Mouse (Mus musculus): ENCODE measurements around the gene Tysnd1. TPM values are rescaled to one million over a fixed set of nuclear protein-coding genes. Genes with fewer than 3 reads are reported as not detected.

Gene Tysnd1
- polyA plus RNA-seq, 1 experiment from 2014 or later: 40.3 TPM

GRCm38 (mm10) chr10:61656928-61657882, 38.1 kb upstream of the Tysnd1 start:
- ATAC-seq (ENCODE audit: low FRiP score, low TSS enrichment): 0 out of 2 replicates have a peak, but pooled peaks have one; percentile 29
- H3K36me3 ChIP-seq (ENCODE audit: control insufficient read depth, insufficient read depth, low read length): peaks cover 35% of the 10 kb centered on the region
- H3K4me1 ChIP-seq (ENCODE audit: control insufficient read depth, insufficient read depth, low read length): no peaks in the 10 kb centered on the region
- H3K9ac ChIP-seq (ENCODE audit: low read depth, low read length): no peak overlapping the region
- H3K4me3 ChIP-seq (ENCODE audit: low read length): no peak overlapping the region
- 85% methylated on average over 18 of the region's 18 CpGs for WGBS
- no peak overlapping the region for H3K27ac ChIP-seq (ENCODE audit: low read depth, low read length)
- no peaks in the 10 kb centered on the region for H3K27me3 ChIP-seq (ENCODE audit: control insufficient read depth, insufficient read depth, low read length)
- no peaks in the 10 kb centered on the region for H3K9me3 ChIP-seq (ENCODE audit: control insufficient read depth, low read length)
- H3K4me2 ChIP-seq (replicated peaks; ENCODE audit: low read depth, low read length): no peak overlapping the region

DNA sequence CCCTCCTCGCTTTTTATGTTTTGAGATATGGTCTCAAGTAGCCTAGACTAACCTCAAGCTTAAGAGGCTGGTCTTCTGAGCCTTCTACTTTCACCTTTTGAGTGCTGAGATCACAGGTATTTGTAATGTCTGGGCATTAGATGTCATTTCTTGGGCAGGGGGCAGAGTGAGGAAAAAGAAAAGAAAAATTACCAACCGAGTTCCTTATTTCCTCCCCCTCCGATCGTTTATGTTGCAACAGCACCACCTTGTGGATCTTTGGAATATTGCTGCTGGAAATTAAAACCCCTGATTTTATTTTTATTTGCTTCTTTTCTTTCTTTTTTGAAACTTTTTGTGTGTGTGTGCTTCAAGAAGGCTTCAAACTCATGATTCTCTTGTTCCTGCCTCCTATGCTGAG, 37.3 kb upstream of the Tysnd1 start:
- no peak overlapping the region for H3K9ac ChIP-seq (ENCODE audit: low read depth, low read length)
- 28% methylated on average over 4 of the region's 4 CpGs for WGBS
- no peak overlapping the region for H3K4me2 ChIP-seq (replicated peaks; ENCODE audit: low read depth, low read length)
- no peaks in the 10 kb centered on the region for H3K27me3 ChIP-seq (ENCODE audit: control insufficient read depth, insufficient read depth, low read length)
- no peak overlapping the region for H3K27ac ChIP-seq (ENCODE audit: low read depth, low read length)
- H3K9me3 ChIP-seq (ENCODE audit: control insufficient read depth, low read length): no peaks in the 10 kb centered on the region
- no peaks in the 10 kb centered on the region for H3K4me1 ChIP-seq (ENCODE audit: control insufficient read depth, insufficient read depth, low read length)
- no peak overlapping the region for H3K4me3 ChIP-seq (ENCODE audit: low read length)
- peaks cover 38% of the 10 kb centered on the region for H3K36me3 ChIP-seq (ENCODE audit: control insufficient read depth, insufficient read depth, low read length)
- ATAC-seq (ENCODE audit: low FRiP score, low TSS enrichment): 0 out of 2 replicates have a peak, but pooled peaks have one; percentile 8

DNA sequence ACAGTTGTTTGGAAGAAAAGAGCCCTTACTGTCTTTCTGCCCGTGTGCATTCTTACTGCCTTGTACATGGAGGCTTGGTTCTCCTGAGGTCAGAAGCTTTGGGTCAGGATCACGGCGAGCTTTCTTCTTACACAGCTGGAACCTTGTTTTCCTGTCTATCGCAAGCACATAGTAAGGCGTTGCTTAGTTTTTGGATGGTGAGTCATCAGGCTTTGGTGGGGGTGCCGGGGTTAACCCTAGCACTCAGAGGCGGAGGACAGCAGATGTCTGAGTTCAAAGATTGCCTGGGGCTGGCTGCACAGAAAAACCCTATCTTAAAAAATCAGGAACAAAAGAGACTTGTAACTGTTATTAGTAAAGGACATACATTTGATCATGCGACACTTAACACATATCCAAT, 33.4 kb upstream of the Tysnd1 start:
- 69% methylated on average over 8 of the region's 8 CpGs for WGBS
- H3K9ac ChIP-seq (ENCODE audit: low read depth, low read length): no peak overlapping the region
- ATAC-seq (ENCODE audit: low FRiP score, low TSS enrichment): no peak

DNA sequence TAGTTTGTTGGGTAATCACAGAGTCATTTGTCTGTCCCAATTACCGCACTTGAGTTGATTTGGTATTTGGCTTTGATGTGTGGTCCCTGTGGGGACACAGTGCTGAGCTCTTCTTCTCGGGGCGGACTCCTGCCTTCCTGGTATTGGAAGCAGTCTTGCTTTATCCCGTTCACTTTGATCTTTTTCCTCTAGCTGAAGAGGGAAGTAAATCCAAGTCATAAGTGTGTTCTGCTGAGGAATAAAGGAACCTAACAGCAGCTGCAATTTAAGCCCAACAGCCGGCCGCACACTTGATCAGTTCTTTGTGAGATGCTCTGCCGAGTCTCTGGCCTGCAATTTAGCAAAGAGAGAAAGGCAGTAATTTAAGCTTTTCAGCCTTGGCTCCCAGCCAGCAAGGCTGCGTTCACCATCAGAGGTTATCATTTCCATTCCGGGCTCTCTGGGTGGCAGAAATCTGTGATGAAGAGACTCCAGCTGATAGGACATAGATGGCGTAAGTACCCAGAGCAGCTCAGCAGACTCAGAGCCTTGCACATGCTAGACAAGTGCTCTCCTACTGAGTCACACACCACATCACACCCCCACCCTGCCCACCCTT, 32.8 kb upstream of the Tysnd1 start:
- WGBS: 50% methylated on average over 10 of the region's 10 CpGs
- H3K36me3 ChIP-seq (ENCODE audit: control insufficient read depth, insufficient read depth, low read length): peaks cover 66% of the 10 kb centered on the region
- no peak for ATAC-seq (ENCODE audit: low FRiP score, low TSS enrichment)

More for the DNA sequence above, 33.4 kb upstream of the Tysnd1 start:
- Histone ChIP-seq H3K4me2 (replicated peaks; ENCODE audit: low read depth, low read length) (no peak overlapping the region), H3K27ac (ENCODE audit: low read depth, low read length) (no peak overlapping the region), H3K27me3 (ENCODE audit: control insufficient read depth, insufficient read depth, low read length) (no peaks in the 10 kb centered on the region), H3K36me3 (ENCODE audit: control insufficient read depth, insufficient read depth, low read length) (peaks cover 61% of the 10 kb centered on the region), H3K4me1 (ENCODE audit: control insufficient read depth, insufficient read depth, low read length) (no peaks in the 10 kb centered on the region), H3K9me3 (ENCODE audit: control insufficient read depth, low read length) (no peaks in the 10 kb centered on the region), H3K4me3 (ENCODE audit: low read length) (no peak overlapping the region)

GRCm38 (mm10) chr10:61665111-61665510, 30.2 kb upstream of the Tysnd1 start:
- ATAC-seq (ENCODE audit: low FRiP score, low TSS enrichment): no peak
- 94% methylated on average over 10 of the region's 10 CpGs for WGBS
- H3K4me2 ChIP-seq (replicated peaks; ENCODE audit: low read depth, low read length): no peak overlapping the region
- no peaks in the 10 kb centered on the region for H3K4me1 ChIP-seq (ENCODE audit: control insufficient read depth, insufficient read depth, low read length)
- H3K9ac ChIP-seq (ENCODE audit: low read depth, low read length): no peak overlapping the region
- H3K27me3 ChIP-seq (ENCODE audit: control insufficient read depth, insufficient read depth, low read length): no peaks in the 10 kb centered on the region
- H3K36me3 ChIP-seq (ENCODE audit: control insufficient read depth, insufficient read depth, low read length): peaks cover 84% of the 10 kb centered on the region
- no peak overlapping the region for H3K4me3 ChIP-seq (ENCODE audit: low read length)
- no peaks in the 10 kb centered on the region for H3K9me3 ChIP-seq (ENCODE audit: control insufficient read depth, low read length)
- H3K27ac ChIP-seq (ENCODE audit: low read depth, low read length): no peak overlapping the region

More for the DNA sequence above, 32.8 kb upstream of the Tysnd1 start:
- H3K4me1 ChIP-seq (ENCODE audit: control insufficient read depth, insufficient read depth, low read length): no peaks in the 10 kb centered on the region
- H3K4me3 ChIP-seq (ENCODE audit: low read length): no peak overlapping the region
- H3K9me3 ChIP-seq (ENCODE audit: control insufficient read depth, low read length): no peaks in the 10 kb centered on the region
- no peak overlapping the region for H3K4me2 ChIP-seq (replicated peaks; ENCODE audit: low read depth, low read length)
- H3K27me3 ChIP-seq (ENCODE audit: control insufficient read depth, insufficient read depth, low read length): no peaks in the 10 kb centered on the region
- no peak overlapping the region for H3K9ac ChIP-seq (ENCODE audit: low read depth, low read length)
- H3K27ac ChIP-seq (ENCODE audit: low read depth, low read length): no peak overlapping the region

DNA sequence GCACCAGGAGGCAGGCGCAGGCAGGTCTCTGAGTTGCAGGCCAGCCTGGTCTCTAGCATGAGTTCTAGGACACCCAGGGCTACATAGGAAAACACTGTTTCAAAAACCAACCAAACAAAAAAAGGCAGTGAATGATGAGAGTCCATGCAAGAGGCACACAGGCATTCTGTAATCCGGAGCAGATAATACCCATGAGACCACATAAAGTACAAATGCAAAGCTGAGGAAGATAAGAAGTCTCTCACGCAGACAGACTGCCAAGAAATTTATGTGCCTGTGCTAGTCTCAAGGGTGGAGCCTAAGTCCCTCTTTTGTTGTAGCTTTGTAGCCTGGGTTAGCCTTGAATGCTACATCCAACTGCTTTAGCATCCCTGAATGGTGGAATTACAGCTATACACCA, 29.7 kb upstream of the Tysnd1 start:
- no peaks in the 10 kb centered on the region for H3K27me3 ChIP-seq (ENCODE audit: control insufficient read depth, insufficient read depth, low read length)
- no peak overlapping the region for H3K4me2 ChIP-seq (replicated peaks; ENCODE audit: low read depth, low read length)
- no peak overlapping the region for H3K27ac ChIP-seq (ENCODE audit: low read depth, low read length)
- ATAC-seq (ENCODE audit: low FRiP score, low TSS enrichment): no peak
- peaks cover 85% of the 10 kb centered on the region for H3K36me3 ChIP-seq (ENCODE audit: control insufficient read depth, insufficient read depth, low read length)
- no peaks in the 10 kb centered on the region for H3K9me3 ChIP-seq (ENCODE audit: control insufficient read depth, low read length)
- H3K4me3 ChIP-seq (ENCODE audit: low read length): no peak overlapping the region
- no peak overlapping the region for H3K9ac ChIP-seq (ENCODE audit: low read depth, low read length)
- WGBS: 84% methylated on average over 3 of the region's 3 CpGs
- H3K4me1 ChIP-seq (ENCODE audit: control insufficient read depth, insufficient read depth, low read length): no peaks in the 10 kb centered on the region

GRCm38 (mm10) chr10:61669289-61669688, 26.0 kb upstream of the Tysnd1 start:
- no peak overlapping the region for H3K27ac ChIP-seq (ENCODE audit: low read depth, low read length)
- H3K4me2 ChIP-seq (replicated peaks; ENCODE audit: low read depth, low read length): no peak overlapping the region
- H3K27me3 ChIP-seq (ENCODE audit: control insufficient read depth, insufficient read depth, low read length): no peaks in the 10 kb centered on the region
- H3K4me3 ChIP-seq (ENCODE audit: low read length): no peak overlapping the region
- ATAC-seq (ENCODE audit: low FRiP score, low TSS enrichment): no peak
- H3K9me3 ChIP-seq (ENCODE audit: control insufficient read depth, low read length): no peaks in the 10 kb centered on the region
- peaks cover 90% of the 10 kb centered on the region for H3K36me3 ChIP-seq (ENCODE audit: control insufficient read depth, insufficient read depth, low read length)
- WGBS: 86% methylated on average over 7 of the region's 7 CpGs
- H3K9ac ChIP-seq (ENCODE audit: low read depth, low read length): no peak overlapping the region
- no peaks in the 10 kb centered on the region for H3K4me1 ChIP-seq (ENCODE audit: control insufficient read depth, insufficient read depth, low read length)

DNA sequence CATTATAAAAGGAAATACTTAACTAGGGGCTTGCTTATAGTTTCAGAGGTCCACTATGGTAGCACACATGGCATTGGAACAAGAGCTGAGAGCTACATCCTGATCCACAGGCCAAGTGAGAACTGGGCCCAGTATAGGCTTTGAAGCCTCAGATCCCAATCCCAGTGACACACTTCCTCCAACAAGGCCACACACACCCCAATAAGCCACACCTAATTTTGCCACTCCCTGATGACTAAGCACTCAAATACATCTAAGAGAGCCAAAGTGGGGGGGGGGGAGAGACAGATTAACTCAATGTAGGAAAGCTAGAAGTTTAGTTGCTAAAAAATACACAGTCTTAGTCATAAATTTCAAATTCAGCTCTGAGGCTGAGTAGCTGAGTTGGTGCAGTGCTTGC, 25.4 kb upstream of the Tysnd1 start:
- no peaks in the 10 kb centered on the region for H3K9me3 ChIP-seq (ENCODE audit: control insufficient read depth, low read length)
- peaks cover 91% of the 10 kb centered on the region for H3K36me3 ChIP-seq (ENCODE audit: control insufficient read depth, insufficient read depth, low read length)
- H3K4me2 ChIP-seq (replicated peaks; ENCODE audit: low read depth, low read length): no peak overlapping the region
- H3K9ac ChIP-seq (ENCODE audit: low read depth, low read length): no peak overlapping the region
- no peak overlapping the region for H3K4me3 ChIP-seq (ENCODE audit: low read length)
- no peak overlapping the region for H3K27ac ChIP-seq (ENCODE audit: low read depth, low read length)
- no peaks in the 10 kb centered on the region for H3K4me1 ChIP-seq (ENCODE audit: control insufficient read depth, insufficient read depth, low read length)
- no peaks in the 10 kb centered on the region for H3K27me3 ChIP-seq (ENCODE audit: control insufficient read depth, insufficient read depth, low read length)
- no peak for ATAC-seq (ENCODE audit: low FRiP score, low TSS enrichment)

- H3K4me2 ChIP-seq (replicated peaks; ENCODE audit: low read depth, low read length): no peak overlapping the region
- no peak overlapping the region for H3K27ac ChIP-seq (ENCODE audit: low read depth, low read length)
- H3K9ac ChIP-seq (ENCODE audit: low read depth, low read length): no peak overlapping the region
- no peaks in the 10 kb centered on the region for H3K27me3 ChIP-seq (ENCODE audit: control insufficient read depth, insufficient read depth, low read length)
- H3K9me3 ChIP-seq (ENCODE audit: control insufficient read depth, low read length): no peaks in the 10 kb centered on the region
- WGBS: 93% methylated on average over 3 of the region's 3 CpGs
- H3K36me3 ChIP-seq (ENCODE audit: control insufficient read depth, insufficient read depth, low read length): peaks cover 88% of the 10 kb centered on the region
- no peak for ATAC-seq (ENCODE audit: low FRiP score, low TSS enrichment)
- no peak overlapping the region for H3K4me3 ChIP-seq (ENCODE audit: low read length)
- H3K4me1 ChIP-seq (ENCODE audit: control insufficient read depth, insufficient read depth, low read length): no peaks in the 10 kb centered on the region
These were observed 24.6 kb upstream of the Tysnd1 start for GRCm38 (mm10) chr10:61670758-61671157.
